Mouse (Mus musculus): ENCODE measurements around the gene Kmt2b.

DNA sequence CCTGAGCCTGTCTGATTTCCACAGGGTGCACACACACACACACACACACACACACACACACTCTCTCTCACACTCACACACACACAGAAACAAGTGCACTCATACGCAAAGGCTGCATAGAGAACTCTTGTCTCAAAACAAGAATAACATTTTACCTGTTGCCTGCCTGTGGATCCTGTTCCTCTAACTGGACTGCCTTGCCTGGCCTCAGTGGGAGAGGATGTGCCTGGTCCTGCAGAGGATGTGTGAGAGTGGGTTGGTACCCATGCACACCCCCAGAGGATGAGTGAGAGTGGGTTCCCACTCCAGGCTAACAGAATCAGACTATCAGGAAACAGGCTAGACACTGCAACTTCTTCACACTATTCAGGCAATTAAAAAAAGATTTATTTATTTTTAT is 37.9 kb downstream of the Kmt2b start:
- TF ChIP-seq POLR2A (IDR thresholded peaks at IDR 0.05; ENCODE audit: low read depth, low read length) (no peak), CTCF (IDR thresholded peaks at IDR 0.05; ENCODE audit: extremely low read depth, insufficient read length, insufficient replicate concordance, low read depth, low read length) (no peak)

Data from small intestine, adult 2 months (tissue).